16 mouse cellular contexts compared by ENCODE assay signal in genomic region chr11:70265252-70265651, GRCm38 (mm10). TPM values are rescaled to one million over a fixed set of nuclear protein-coding genes. Genes with fewer than 3 reads are reported as not detected.
DNase-seq lines count a peak whose midpoint lies in the region; ATAC-seq and TF ChIP-seq lines count a peak whose summit lies in the region.
"Had no signal": no experiment of that assay in that cellular context is flagged by ENCODE, and none has a peak within 500 bp of the region (broad histone marks: within the 10 kb centered on the region; RNA-seq: fewer than 3 reads in every experiment).

No protein-coding gene starts in this region.

- no peak for DNase-seq in limb, embryonic 10.5 days (ENCODE audit: low spot score)
- no peak for DNase-seq in embryonic facial prominence, embryonic 14.5 days (ENCODE audit: low spot score)
- DNase-seq in thymus, postnatal 4 days: peak; percentile 66
- DNase-seq in hindbrain, postnatal 0 days (ENCODE audit: low spot score): no peak
- DNase-seq in lung, adult 2 months: no peak
- DNase-seq: cerebellum, postnatal 25 days; gastrocnemius, postnatal 36 days; kidney, adult 8-10 months; kidney, postnatal 36 days; midbrain, embryonic 14.5 days; right cerebral cortex, postnatal 25 days had no signal

- H3K36me3 ChIP-seq in limb, embryonic 15.5 days: no peaks in the 10 kb centered on the region
- no peaks in the 10 kb centered on the region for H3K36me3 ChIP-seq in limb, embryonic 10.5 days
- H3K36me3 ChIP-seq in embryonic facial prominence, embryonic 14.5 days (ENCODE audit: control insufficient read depth, insufficient read depth, low read length): no peaks in the 10 kb centered on the region
- H3K36me3 ChIP-seq in stomach, embryonic 16.5 days (ENCODE audit: control insufficient read depth, insufficient read depth, low read length): no peaks in the 10 kb centered on the region
- no peaks in the 10 kb centered on the region for H3K36me3 ChIP-seq in hindbrain, postnatal 0 days (ENCODE audit: insufficient read depth, low read length)
- H3K36me3 ChIP-seq: hindbrain, embryonic 15.5 days; limb, embryonic 12.5 days; neural tube, embryonic 12.5 days had no signal

- 42% methylated on average over 3 of the region's 3 CpGs for WGBS in limb, embryonic 15.5 days
- 57% methylated on average over 3 of the region's 3 CpGs for WGBS in limb, embryonic 10.5 days
- WGBS in embryonic facial prominence, embryonic 14.5 days: 44% methylated on average over 3 of the region's 3 CpGs
- WGBS in stomach, embryonic 16.5 days: 41% methylated on average over 3 of the region's 3 CpGs
- WGBS in hindbrain, postnatal 0 days: 65% methylated on average over 3 of the region's 3 CpGs
- 36% methylated on average over 3 of the region's 3 CpGs for WGBS in lung, adult 2 months

- H3K27me3 ChIP-seq in limb, embryonic 15.5 days: no peaks in the 10 kb centered on the region
- 0 out of 2 replicates have a peak, but pooled peaks cover 5% of the 10 kb centered on the region for H3K27me3 ChIP-seq in limb, embryonic 10.5 days (ENCODE audit: low read depth, poor library complexity, severe bottlenecking)
- no peaks in the 10 kb centered on the region for H3K27me3 ChIP-seq in embryonic facial prominence, embryonic 14.5 days (replicated peaks; ENCODE audit: control insufficient read depth, insufficient read depth, low read length)
- H3K27me3 ChIP-seq in stomach, embryonic 16.5 days (ENCODE audit: control insufficient read depth, insufficient read depth, low read length): no peaks in the 10 kb centered on the region
- no peaks in the 10 kb centered on the region for H3K27me3 ChIP-seq in hindbrain, postnatal 0 days (ENCODE audit: insufficient read depth, low read length)
- H3K27me3 ChIP-seq: hindbrain, embryonic 15.5 days; limb, embryonic 12.5 days; neural tube, embryonic 12.5 days had no signal

- no peak overlapping the region for H3K4me3 ChIP-seq in limb, embryonic 15.5 days
- no peak overlapping the region for H3K4me3 ChIP-seq in limb, embryonic 10.5 days
- H3K4me3 ChIP-seq in embryonic facial prominence, embryonic 14.5 days (ENCODE audit: low read depth, low read length): no peak overlapping the region
- H3K4me3 ChIP-seq in stomach, embryonic 16.5 days (replicated peaks; ENCODE audit: low read length): no peak overlapping the region
- no peak overlapping the region for H3K4me3 ChIP-seq in hindbrain, postnatal 0 days (ENCODE audit: low read length)
- no peak overlapping the region for H3K4me3 ChIP-seq in lung, adult 2 months (replicated peaks; ENCODE audit: extremely low read depth, low read depth, low read length)
- H3K4me3 ChIP-seq: hindbrain, embryonic 15.5 days; limb, embryonic 12.5 days; neural tube, embryonic 12.5 days had no signal

- H3K9ac ChIP-seq in limb, embryonic 15.5 days: no peak overlapping the region
- H3K9ac ChIP-seq in embryonic facial prominence, embryonic 14.5 days (ENCODE audit: low read depth, low read length): 0 out of 2 replicates have a peak overlapping the region, but pooled peaks have one; percentile 14
- no peak overlapping the region for H3K9ac ChIP-seq in stomach, embryonic 16.5 days (ENCODE audit: low read length)
- no peak overlapping the region for H3K9ac ChIP-seq in hindbrain, postnatal 0 days (replicated peaks; ENCODE audit: low read length)
- H3K9ac ChIP-seq: hindbrain, embryonic 15.5 days; limb, embryonic 12.5 days; neural tube, embryonic 12.5 days had no signal

- H3K9me3 ChIP-seq in limb, embryonic 15.5 days: no peaks in the 10 kb centered on the region
- no peaks in the 10 kb centered on the region for H3K9me3 ChIP-seq in limb, embryonic 10.5 days (replicated peaks)
- no peaks in the 10 kb centered on the region for H3K9me3 ChIP-seq in embryonic facial prominence, embryonic 14.5 days (ENCODE audit: control insufficient read depth, low read length)
- no peaks in the 10 kb centered on the region for H3K9me3 ChIP-seq in stomach, embryonic 16.5 days (replicated peaks; ENCODE audit: control insufficient read depth, low read length)
- 0 out of 2 replicates have a peak, but pooled peaks cover 2% of the 10 kb centered on the region for H3K9me3 ChIP-seq in hindbrain, postnatal 0 days (ENCODE audit: low read length)
- H3K9me3 ChIP-seq: hindbrain, embryonic 15.5 days; limb, embryonic 12.5 days; neural tube, embryonic 12.5 days had no signal

- H3K4me2 ChIP-seq in limb, embryonic 15.5 days: no peak overlapping the region
- H3K4me2 ChIP-seq in embryonic facial prominence, embryonic 14.5 days (ENCODE audit: low read depth, low read length): no peak overlapping the region
- no peak overlapping the region for H3K4me2 ChIP-seq in stomach, embryonic 16.5 days (ENCODE audit: low read depth, low read length)
- H3K4me2 ChIP-seq in hindbrain, postnatal 0 days (ENCODE audit: low read depth, low read length): no peak overlapping the region
- H3K4me2 ChIP-seq: hindbrain, embryonic 15.5 days; limb, embryonic 12.5 days; neural tube, embryonic 12.5 days had no signal

- TF ChIP-seq POLR2A in lung, adult 2 months (IDR thresholded peaks at IDR 0.05; ENCODE audit: borderline replicate concordance, extremely low read depth, low read depth, low read length): no peak

- H3K27ac ChIP-seq in limb, embryonic 15.5 days: peak overlapping the region; percentile 79
- H3K27ac ChIP-seq in limb, embryonic 10.5 days: no peak overlapping the region
- peak overlapping the region; percentile 15; the same call in 1 of the 2 replicates for H3K27ac ChIP-seq in embryonic facial prominence, embryonic 14.5 days (replicated peaks; ENCODE audit: low read depth, low read length)
- peak overlapping the region; percentile 77 for H3K27ac ChIP-seq in stomach, embryonic 16.5 days (ENCODE audit: low read length)
- no peak overlapping the region for H3K27ac ChIP-seq in hindbrain, postnatal 0 days
- H3K27ac ChIP-seq: hindbrain, embryonic 15.5 days; limb, embryonic 12.5 days; neural tube, embryonic 12.5 days had no signal

- H3K4me1 ChIP-seq in limb, embryonic 15.5 days: peaks cover 18% of the 10 kb centered on the region
- H3K4me1 ChIP-seq in limb, embryonic 10.5 days: no peaks in the 10 kb centered on the region
- H3K4me1 ChIP-seq in embryonic facial prominence, embryonic 14.5 days (ENCODE audit: control insufficient read depth, insufficient read depth, low read length): no peaks in the 10 kb centered on the region
- H3K4me1 ChIP-seq in stomach, embryonic 16.5 days (ENCODE audit: control insufficient read depth, insufficient read depth, low read length): peaks cover 7% of the 10 kb centered on the region; the same call in 1 of the 2 replicates
- H3K4me1 ChIP-seq in hindbrain, postnatal 0 days (ENCODE audit: insufficient read depth, low read length): no peaks in the 10 kb centered on the region
- peaks cover 4% of the 10 kb centered on the region; the same call in 1 of the 2 replicates for H3K4me1 ChIP-seq in lung, adult 2 months (ENCODE audit: control insufficient read depth, insufficient read depth, low read length)
- H3K4me1 ChIP-seq: hindbrain, embryonic 15.5 days; limb, embryonic 12.5 days; neural tube, embryonic 12.5 days had no signal

- TF ChIP-seq CTCF in hindbrain, postnatal 0 days (IDR thresholded peaks at IDR 0.05; ENCODE audit: low read depth): no peak
- no peak for TF ChIP-seq CTCF in lung, adult 2 months (IDR thresholded peaks at IDR 0.05; ENCODE audit: insufficient read depth, low read length)

- ATAC-seq in limb, embryonic 15.5 days (ENCODE audit: insufficient number of reproducible peaks, low FRiP score, low TSS enrichment, low read depth): no peak
- ATAC-seq in embryonic facial prominence, embryonic 14.5 days (ENCODE audit: low read depth): no peak
- no peak for ATAC-seq in stomach, embryonic 16.5 days (ENCODE audit: insufficient read depth, low FRiP score)
- ATAC-seq in hindbrain, postnatal 0 days: no peak

RNA-seq across cellular contexts. Expression of gene Alox12, which starts 10.1 kb away (rescaled TPM):
- polyA plus RNA-seq in limb, embryonic 15.5 days (2015; fragmentation: Nextera tagmentation; extraction: Ambion mirVana): 17.4 and 19.3 TPM in 2 replicates
- polyA plus RNA-seq in limb, embryonic 10.5 days (2016; fragmentation: Nextera tagmentation; extraction: Ambion mirVana): 2.0 and 2.9 TPM in 2 replicates
- 5.8 and 6.4 TPM in 2 replicates for polyA plus RNA-seq in embryonic facial prominence, embryonic 14.5 days (2014; fragmentation: Nextera tagmentation; extraction: Ambion mirVana)
- polyA plus RNA-seq in stomach, embryonic 16.5 days (2015; fragmentation: Nextera tagmentation; extraction: Ambion mirVana): 17.8 and 21.0 TPM in 2 replicates
- 0.16 and 0.36 TPM in 2 replicates for total RNA-seq in hindbrain, postnatal 0 days (2014; rRNA removed)
- 0.32 and 0.49 TPM in 2 replicates for polyA plus RNA-seq in hindbrain, postnatal 0 days (2015; fragmentation: Nextera tagmentation; extraction: Ambion mirVana)
- polyA plus RNA-seq in lung, adult 2 months (2012; rRNA removed): 4.6 and 9.2 TPM in 2 replicates

RNA-seq across cellular contexts. Expression of gene Rnasek, which starts 25.6 kb away (rescaled TPM):
- polyA plus RNA-seq in limb, embryonic 15.5 days (2015; fragmentation: Nextera tagmentation; extraction: Ambion mirVana): 219 and 226 TPM in 2 replicates
- 84.7 and 93.5 TPM in 2 replicates for polyA plus RNA-seq in limb, embryonic 10.5 days (2016; fragmentation: Nextera tagmentation; extraction: Ambion mirVana)
- 182 and 204 TPM in 2 replicates for polyA plus RNA-seq in embryonic facial prominence, embryonic 14.5 days (2014; fragmentation: Nextera tagmentation; extraction: Ambion mirVana)
- 207 and 226 TPM in 2 replicates for polyA plus RNA-seq in stomach, embryonic 16.5 days (2015; fragmentation: Nextera tagmentation; extraction: Ambion mirVana)
- total RNA-seq in hindbrain, postnatal 0 days (2014; rRNA removed): 85.4 and 88.6 TPM in 2 replicates
- 597 and 610 TPM in 2 replicates for polyA plus RNA-seq in hindbrain, postnatal 0 days (2015; fragmentation: Nextera tagmentation; extraction: Ambion mirVana)
- polyA plus RNA-seq in lung, adult 2 months (2012; rRNA removed): 143 and 168 TPM in 2 replicates

RNA-seq across cellular contexts. Expression of gene Gm21988, which starts 25.6 kb away (rescaled TPM):
- polyA plus RNA-seq in limb, embryonic 15.5 days (2015; fragmentation: Nextera tagmentation; extraction: Ambion mirVana): 12.1 TPM in 2 replicates
- 9.7 TPM in 2 replicates for polyA plus RNA-seq in limb, embryonic 10.5 days (2016; fragmentation: Nextera tagmentation; extraction: Ambion mirVana)
- polyA plus RNA-seq in embryonic facial prominence, embryonic 14.5 days (2014; fragmentation: Nextera tagmentation; extraction: Ambion mirVana): 9.9 and 12.2 TPM in 2 replicates
- polyA plus RNA-seq in stomach, embryonic 16.5 days (2015; fragmentation: Nextera tagmentation; extraction: Ambion mirVana): 9.6 and 10.2 TPM in 2 replicates
- total RNA-seq in hindbrain, postnatal 0 days (2014; rRNA removed): 1.9 and 2.8 TPM in 2 replicates
- 14.2 and 15.2 TPM in 2 replicates for polyA plus RNA-seq in hindbrain, postnatal 0 days (2015; fragmentation: Nextera tagmentation; extraction: Ambion mirVana)
- 6.6 and 7.2 TPM in 2 replicates for polyA plus RNA-seq in lung, adult 2 months (2012; rRNA removed)

RNA-seq across cellular contexts. Expression of gene 0610010K14Rik, which starts 27.5 kb away (rescaled TPM):
- 154 and 172 TPM in 2 replicates for polyA plus RNA-seq in limb, embryonic 15.5 days (2015; fragmentation: Nextera tagmentation; extraction: Ambion mirVana)
- polyA plus RNA-seq in limb, embryonic 10.5 days (2016; fragmentation: Nextera tagmentation; extraction: Ambion mirVana): 220 and 235 TPM in 2 replicates
- 149 and 172 TPM in 2 replicates for polyA plus RNA-seq in embryonic facial prominence, embryonic 14.5 days (2014; fragmentation: Nextera tagmentation; extraction: Ambion mirVana)
- polyA plus RNA-seq in stomach, embryonic 16.5 days (2015; fragmentation: Nextera tagmentation; extraction: Ambion mirVana): 119 and 132 TPM in 2 replicates
- 61.6 and 96.0 TPM in 2 replicates for total RNA-seq in hindbrain, postnatal 0 days (2014; rRNA removed)
- polyA plus RNA-seq in hindbrain, postnatal 0 days (2015; fragmentation: Nextera tagmentation; extraction: Ambion mirVana): 172 and 185 TPM in 2 replicates
- 79.0 and 80.9 TPM in 2 replicates for polyA plus RNA-seq in lung, adult 2 months (2012; rRNA removed)

RNA-seq across cellular contexts. Expression of gene Bcl6b, which starts 35.7 kb away (rescaled TPM):
- 12.1 and 13.9 TPM in 2 replicates for polyA plus RNA-seq in limb, embryonic 15.5 days (2015; fragmentation: Nextera tagmentation; extraction: Ambion mirVana)
- 5.6 and 7.5 TPM in 2 replicates for polyA plus RNA-seq in limb, embryonic 10.5 days (2016; fragmentation: Nextera tagmentation; extraction: Ambion mirVana)
- polyA plus RNA-seq in embryonic facial prominence, embryonic 14.5 days (2014; fragmentation: Nextera tagmentation; extraction: Ambion mirVana): 11.6 and 13.0 TPM in 2 replicates
- polyA plus RNA-seq in stomach, embryonic 16.5 days (2015; fragmentation: Nextera tagmentation; extraction: Ambion mirVana): 12.1 and 13.9 TPM in 2 replicates
- total RNA-seq in hindbrain, postnatal 0 days (2014; rRNA removed): 4.9 and 5.0 TPM in 2 replicates
- 2.4 and 2.7 TPM in 2 replicates for polyA plus RNA-seq in hindbrain, postnatal 0 days (2015; fragmentation: Nextera tagmentation; extraction: Ambion mirVana)
- 21.9 and 25.6 TPM in 2 replicates for polyA plus RNA-seq in lung, adult 2 months (2012; rRNA removed)

Comparison
In these comparisons a context has a peak if more than half of its experiments do, and no peak if none do; other contexts are left out.
1. H3K27ac ChIP-seq: peak in limb, embryonic 15.5 days (single experiment), embryonic facial prominence, embryonic 14.5 days (single experiment) and stomach, embryonic 16.5 days (single experiment); none in limb, embryonic 10.5 days (single experiment) and hindbrain, postnatal 0 days (single experiment).